Mouse (Mus musculus) megakaryocyte, embryonic 14.5 days (primary cell): ENCODE measurements around the gene Tram2.

Source experiments
- FLI1 ChIP-seq: IDR thresholded peaks from 2 replicates; pipeline ENCODE4 v1.6.1; 2012; ENCODE audit warnings: low read length, inconsistent platforms, mixed read lengths
- GATA1 ChIP-seq: IDR thresholded peaks from 3 replicates; pipeline ENCODE4 v1.6.1; 2012; ENCODE audit warnings: mixed read lengths, low read length, inconsistent platforms, borderline replicate concordance

DNA sequence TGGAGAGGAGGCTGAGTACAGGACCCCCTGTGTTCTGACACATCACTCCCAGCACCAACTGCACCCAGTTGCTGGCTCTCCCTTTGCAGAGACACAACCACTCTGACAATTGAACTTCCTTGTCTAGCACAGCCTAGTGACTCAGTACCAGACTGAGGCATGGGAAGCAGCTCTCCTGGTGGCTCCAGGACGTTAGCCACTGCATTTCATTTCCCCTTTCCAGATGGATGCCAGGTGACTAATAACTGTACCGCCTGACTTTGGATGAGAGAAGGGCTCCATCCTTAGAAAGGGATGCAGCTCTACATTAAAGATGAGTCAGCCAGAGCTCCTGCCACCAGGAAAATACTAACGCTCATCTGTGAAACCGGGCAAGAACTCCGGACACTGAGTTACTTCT, 7.3 kb upstream of the Tram2 start:
- no peak for TF ChIP-seq FLI1
- TF ChIP-seq GATA1 = no peak
